Mouse (Mus musculus) kidney, postnatal 14 days (tissue): ENCODE data around the gene Rmdn2.
A peak's percentile ranks its signal among the peaks of the same experiment; 100 is the strongest.

Experiments used
- DNase-seq: peaks from one replicate; pipeline ENCODE4 v3.0.0; 2022; ENCODE audit warnings: mixed read lengths

The Rmdn2 gene

GRCm38 (mm10) chr17:79611545-79611944 is at the start of gene Rmdn2:
Gene Rmdn2, plus strand, starts transcription at chr17:79611863.
- no peak for DNase-seq

- DNase-seq: no peak
Measured at GRCm38 (mm10) chr17:79563067-79563620, 48.5 kb upstream of the Rmdn2 start.

- DNase-seq: no peak
Measured at GRCm38 (mm10) chr17:79563721-79564120, 47.9 kb upstream of the Rmdn2 start.

GRCm38 (mm10) chr17:79565241-79565961 is 46.3 kb upstream of the Rmdn2 start:
- DNase-seq: no peak

GRCm38 (mm10) chr17:79568401-79568800 is 43.3 kb upstream of the Rmdn2 start:
- no peak for DNase-seq

- no peak for DNase-seq
Measured at GRCm38 (mm10) chr17:79578328-79578727, 33.3 kb upstream of the Rmdn2 start.

GRCm38 (mm10) chr17:79580264-79580920 is 31.3 kb upstream of the Rmdn2 start:
- peak; percentile 77 for DNase-seq

- no peak for DNase-seq
Measured at GRCm38 (mm10) chr17:79583466-79583865, 28.2 kb upstream of the Rmdn2 start.

- DNase-seq: no peak
Measured at GRCm38 (mm10) chr17:79584246-79584800, 27.3 kb upstream of the Rmdn2 start.

- DNase-seq: no peak
Measured at GRCm38 (mm10) chr17:79589913-79590312, 21.8 kb upstream of the Rmdn2 start.

GRCm38 (mm10) chr17:79595996-79596395 is 15.7 kb upstream of the Rmdn2 start:
- no peak for DNase-seq

GRCm38 (mm10) chr17:79598151-79598550 is 13.5 kb upstream of the Rmdn2 start:
- no peak for DNase-seq

- DNase-seq: peak; percentile 24
Measured at GRCm38 (mm10) chr17:79598596-79599577, 12.8 kb upstream of the Rmdn2 start.

- no peak for DNase-seq
Measured at GRCm38 (mm10) chr17:79600108-79600507, 11.6 kb upstream of the Rmdn2 start.

- no peak for DNase-seq
Measured at GRCm38 (mm10) chr17:79602381-79602780, 9.3 kb upstream of the Rmdn2 start.

- DNase-seq: no peak
Measured at GRCm38 (mm10) chr17:79603427-79603826, 8.2 kb upstream of the Rmdn2 start.

- DNase-seq: no peak
Measured at GRCm38 (mm10) chr17:79605794-79606193, 5.9 kb upstream of the Rmdn2 start.

GRCm38 (mm10) chr17:79609697-79610096 is 2.0 kb upstream of the Rmdn2 start:
- no peak for DNase-seq

GRCm38 (mm10) chr17:79610163-79610755 is 1.4 kb upstream of the Rmdn2 start:
- no peak for DNase-seq

GRCm38 (mm10) chr17:79614691-79615588 is 3.3 kb downstream of the Rmdn2 start:
- peak; percentile 82 for DNase-seq

- DNase-seq: no peak
Measured at GRCm38 (mm10) chr17:79615897-79616296, 4.2 kb downstream of the Rmdn2 start.
